Comparison of ENCODE assay signal across 17 mouse cellular contexts in genomic region chr1:183780180-183780579, GRCm38 (mm10).
DNase-seq lines count a peak whose midpoint lies in the region; ATAC-seq and TF ChIP-seq lines count a peak whose summit lies in the region.
"Had no signal": no experiment of that assay in that cellular context is flagged by ENCODE, and none has a peak within 500 bp of the region (broad histone marks: within the 10 kb centered on the region; RNA-seq: fewer than 3 reads in every experiment).

No protein-coding gene starts in this region.

- TF ChIP-seq POLR2A in small intestine, adult 2 months (IDR thresholded peaks at IDR 0.05; ENCODE audit: low read depth, low read length): no peak

- no peaks in the 10 kb centered on the region for H3K36me3 ChIP-seq in intestine, embryonic 15.5 days
- H3K36me3 ChIP-seq in intestine, postnatal 0 days (ENCODE audit: control insufficient read depth, insufficient read depth): no peaks in the 10 kb centered on the region
- H3K36me3 ChIP-seq in intestine, embryonic 16.5 days (ENCODE audit: control insufficient read depth, insufficient read depth, low read length): no peaks in the 10 kb centered on the region
- H3K36me3 ChIP-seq in small intestine, adult 2 months (ENCODE audit: control insufficient read depth, insufficient read depth, low read length): no peaks in the 10 kb centered on the region
- H3K36me3 ChIP-seq in hindbrain, embryonic 10.5 days: no peaks in the 10 kb centered on the region
- H3K36me3 ChIP-seq: embryonic facial prominence, embryonic 10.5 days; embryonic facial prominence, embryonic 12.5 days; forebrain, embryonic 15.5 days had no signal

- H3K4me3 ChIP-seq in intestine, embryonic 15.5 days (replicated peaks): no peak overlapping the region
- H3K4me3 ChIP-seq in intestine, postnatal 0 days (ENCODE audit: low read depth, low read length): no peak overlapping the region
- no peak overlapping the region for H3K4me3 ChIP-seq in intestine, embryonic 16.5 days (ENCODE audit: low read length)
- H3K4me3 ChIP-seq in small intestine, adult 2 months (ENCODE audit: low read depth, low read length): no peak overlapping the region
- H3K4me3 ChIP-seq in hindbrain, embryonic 10.5 days: no peak overlapping the region
- H3K4me3 ChIP-seq: embryonic facial prominence, embryonic 10.5 days; embryonic facial prominence, embryonic 12.5 days; forebrain, embryonic 13.5 days; forebrain, embryonic 15.5 days had no signal

- DNase-seq in hindbrain, embryonic 10.5 days (ENCODE audit: low spot score): no peak
- no peak for DNase-seq in adrenal gland, postnatal 25 days
- DNase-seq: adrenal gland, adult 2 months; adrenal gland, postnatal 36 days; cerebellum, adult 11-12 months; cerebellum, adult 2 months; cerebellum, adult 9-10 months; cerebellum, postnatal 10 days; cerebellum, postnatal 25 days had no signal

- no peak overlapping the region for H3K4me2 ChIP-seq in intestine, embryonic 15.5 days (replicated peaks)
- H3K4me2 ChIP-seq in intestine, postnatal 0 days (replicated peaks; ENCODE audit: low read depth): no peak overlapping the region
- no peak overlapping the region for H3K4me2 ChIP-seq in intestine, embryonic 16.5 days (ENCODE audit: low read depth, low read length)
- H3K4me2 ChIP-seq: embryonic facial prominence, embryonic 12.5 days; forebrain, embryonic 13.5 days; forebrain, embryonic 15.5 days had no signal

- no peak for TF ChIP-seq CTCF in intestine, postnatal 0 days (IDR thresholded peaks at IDR 0.05; ENCODE audit: low read depth)
- no peak for TF ChIP-seq CTCF in small intestine, adult 2 months (IDR thresholded peaks at IDR 0.05; ENCODE audit: extremely low read depth, insufficient read length, insufficient replicate concordance, low read depth, low read length)

- ATAC-seq in intestine, embryonic 15.5 days: peak; percentile 78
- ATAC-seq in intestine, postnatal 0 days: no peak
- peak; percentile 70 for ATAC-seq in intestine, embryonic 16.5 days
- ATAC-seq: forebrain, embryonic 15.5 days had no signal

- 83% methylated on average over 9 of the region's 9 CpGs for WGBS in intestine, embryonic 15.5 days
- 53% methylated on average over 9 of the region's 9 CpGs for WGBS in intestine, postnatal 0 days
- WGBS in intestine, embryonic 16.5 days: 82% methylated on average over 9 of the region's 9 CpGs
- WGBS in small intestine, adult 2 months: 39% methylated on average over 9 of the region's 9 CpGs
- WGBS in hindbrain, embryonic 10.5 days: 96% methylated on average over 9 of the region's 9 CpGs

- H3K27ac ChIP-seq in intestine, embryonic 15.5 days: no peak overlapping the region
- no peak overlapping the region for H3K27ac ChIP-seq in intestine, postnatal 0 days (ENCODE audit: low read depth, low read length)
- no peak overlapping the region for H3K27ac ChIP-seq in intestine, embryonic 16.5 days (ENCODE audit: low read length)
- peak overlapping the region; percentile 89 for H3K27ac ChIP-seq in small intestine, adult 2 months (ENCODE audit: insufficient read depth, low read depth, low read length)
- H3K27ac ChIP-seq in hindbrain, embryonic 10.5 days: no peak overlapping the region
- H3K27ac ChIP-seq: embryonic facial prominence, embryonic 10.5 days; embryonic facial prominence, embryonic 12.5 days; forebrain, embryonic 13.5 days had no signal

- H3K9me3 ChIP-seq in intestine, embryonic 15.5 days: no peaks in the 10 kb centered on the region
- H3K9me3 ChIP-seq in intestine, postnatal 0 days (ENCODE audit: control insufficient read depth): no peaks in the 10 kb centered on the region
- no peaks in the 10 kb centered on the region for H3K9me3 ChIP-seq in intestine, embryonic 16.5 days (ENCODE audit: control insufficient read depth, low read length)
- no peaks in the 10 kb centered on the region for H3K9me3 ChIP-seq in hindbrain, embryonic 10.5 days
- H3K9me3 ChIP-seq: embryonic facial prominence, embryonic 10.5 days; embryonic facial prominence, embryonic 12.5 days; forebrain, embryonic 13.5 days; forebrain, embryonic 15.5 days had no signal

- H3K9ac ChIP-seq in intestine, embryonic 15.5 days: no peak overlapping the region
- no peak overlapping the region for H3K9ac ChIP-seq in intestine, postnatal 0 days (ENCODE audit: low read depth, low read length)
- H3K9ac ChIP-seq in intestine, embryonic 16.5 days (ENCODE audit: low read depth, low read length): no peak overlapping the region
- H3K9ac ChIP-seq: embryonic facial prominence, embryonic 12.5 days; forebrain, embryonic 13.5 days; forebrain, embryonic 15.5 days had no signal

- H3K4me1 ChIP-seq in intestine, embryonic 15.5 days (replicated peaks): no peaks in the 10 kb centered on the region
- H3K4me1 ChIP-seq in intestine, postnatal 0 days (replicated peaks; ENCODE audit: control insufficient read depth, insufficient read depth, low read length): 0 out of 2 replicates have a peak, but pooled peaks cover 4% of the 10 kb centered on the region
- no peaks in the 10 kb centered on the region for H3K4me1 ChIP-seq in intestine, embryonic 16.5 days (ENCODE audit: control insufficient read depth, insufficient read depth, low read length)
- H3K4me1 ChIP-seq in small intestine, adult 2 months (ENCODE audit: control insufficient read depth, insufficient read depth, insufficient read length, low read length): peaks cover 17% of the 10 kb centered on the region; the same call in 1 of the 2 replicates
- H3K4me1 ChIP-seq in hindbrain, embryonic 10.5 days (replicated peaks): no peaks in the 10 kb centered on the region
- H3K4me1 ChIP-seq: embryonic facial prominence, embryonic 12.5 days had no signal

- no peaks in the 10 kb centered on the region for H3K27me3 ChIP-seq in intestine, embryonic 15.5 days (replicated peaks)
- no peaks in the 10 kb centered on the region for H3K27me3 ChIP-seq in intestine, postnatal 0 days (replicated peaks; ENCODE audit: control insufficient read depth, insufficient read depth, low read length)
- H3K27me3 ChIP-seq in intestine, embryonic 16.5 days (replicated peaks; ENCODE audit: control insufficient read depth, insufficient read depth, low read length): no peaks in the 10 kb centered on the region
- no peaks in the 10 kb centered on the region for H3K27me3 ChIP-seq in small intestine, adult 2 months (ENCODE audit: control insufficient read depth, insufficient read depth, low read length)
- H3K27me3 ChIP-seq in hindbrain, embryonic 10.5 days (ENCODE audit: insufficient read depth, poor library complexity, severe bottlenecking): no peaks in the 10 kb centered on the region
- H3K27me3 ChIP-seq: embryonic facial prominence, embryonic 12.5 days; forebrain, embryonic 13.5 days; forebrain, embryonic 15.5 days had no signal
